Mouse (Mus musculus) ES-Bruce4 (cell line): Measurements from ENCODE around the gene Wwtr1.

Experiments used
- CTCF ChIP-seq: IDR thresholded peaks from one replicate; pipeline ENCODE4 v1.8.1; 2011; ENCODE audit warnings: low read depth, low read length
- POLR2A ChIP-seq: IDR thresholded peaks from one replicate; pipeline ENCODE4 v1.8.1; 2011; ENCODE audit warnings: low read length; ENCODE audit not compliant: insufficient read depth

GRCm38 (mm10) chr3:57542848-57543380 lies 32.8 kb downstream of the Wwtr1 start:
- TF ChIP-seq CTCF (no peak), POLR2A (no peak)
